Mouse (Mus musculus) lung, postnatal 0 days (tissue): ENCODE measurements around the gene Erc2.

Experiments
- CTCF ChIP-seq: IDR thresholded peaks from 2 replicates; pipeline ENCODE4 v1.5.1; 2016; ENCODE audit warnings: antibody characterized with exemption, mild to moderate bottlenecking
- EP300 ChIP-seq: IDR thresholded peaks from 2 replicates; pipeline ENCODE4 v1.6.1; 2016; ENCODE audit warnings: antibody characterized with exemption, mild to moderate bottlenecking, control low read depth

DNA sequence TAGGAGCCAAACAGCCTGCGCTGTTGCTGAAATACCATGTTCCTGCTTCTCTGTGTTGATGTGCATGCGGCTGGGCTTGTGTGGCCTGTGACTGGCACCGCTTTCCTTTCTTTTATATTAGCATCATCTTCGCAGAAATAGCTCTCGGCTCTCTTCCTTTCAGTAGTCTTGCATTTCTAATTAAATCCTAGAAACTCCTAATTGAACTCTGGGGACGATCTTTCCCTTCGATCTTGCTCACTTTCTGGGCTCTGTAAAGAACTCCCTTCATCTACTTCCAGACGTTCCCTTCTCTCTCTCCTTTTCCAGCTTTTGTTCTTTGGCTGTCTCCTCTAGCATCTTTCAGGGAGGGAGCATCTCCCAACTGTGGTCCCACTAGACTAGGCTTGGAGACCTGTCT is 649.6 kb downstream of the Erc2 start:
- TF ChIP-seq CTCF = no peak
- no peak for TF ChIP-seq EP300
